Mouse (Mus musculus) R1 (cell line): ENCODE measurements at regions not wholly inside any gene's neighbourhood (a gene's known extent, or its start where the extent isn't known, plus 50 kb on each side); places are given as distances from the start of the nearest gene placed in this dataset.

ENCODE experiments used
- DNase-seq: peaks from one replicate; pipeline ENCODE4 v3.0.0-alpha.2; 2018; ENCODE audit warnings: low read depth, low spot score

DNA sequence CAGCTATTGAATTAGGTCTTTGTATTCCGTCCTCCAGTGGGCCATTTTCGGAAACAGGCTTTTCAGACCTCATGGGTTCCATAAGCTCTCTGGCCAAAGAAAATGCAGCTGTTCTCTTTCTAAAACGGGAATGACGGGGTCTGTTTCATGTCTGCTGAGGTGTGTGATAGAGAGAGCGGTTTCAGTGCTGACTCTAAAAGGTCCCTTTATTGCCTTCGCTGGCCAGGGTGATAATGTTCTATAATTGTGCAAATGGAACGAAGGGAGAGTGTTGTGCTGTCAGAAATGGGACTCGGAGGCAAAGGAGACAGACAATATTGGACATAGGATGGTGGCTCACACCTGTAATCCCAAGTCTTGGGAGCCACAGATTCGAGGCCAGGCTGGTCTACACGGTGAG is 53.5 kb upstream of the Osbpl8 start:
- DNase-seq, result no peak

GRCm38 (mm10) chr10:111108658-111109633 is 55.6 kb upstream of the Osbpl8 start:
- peak; percentile 79 for DNase-seq

DNA sequence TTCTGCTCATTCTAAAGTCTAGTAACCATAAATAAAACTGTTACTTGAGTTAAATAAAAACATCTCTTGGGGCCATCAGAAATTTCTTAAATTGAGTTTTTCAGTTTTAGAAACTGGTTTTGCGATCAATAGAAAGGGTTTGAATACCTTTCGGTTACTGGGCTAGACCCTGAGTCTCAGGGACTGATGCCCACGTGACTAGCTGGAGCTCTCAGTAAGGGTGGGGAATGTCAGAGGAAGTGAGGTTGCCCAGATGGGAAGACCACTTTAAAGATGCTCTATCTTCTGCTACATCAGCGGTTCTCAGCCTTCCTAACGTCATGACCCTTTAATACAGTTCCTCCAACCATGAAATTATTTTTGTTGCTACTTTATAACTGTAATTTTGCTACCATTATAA is 56.7 kb upstream of the Osbpl8 start:
- DNase-seq, result peak; percentile 21

DNA sequence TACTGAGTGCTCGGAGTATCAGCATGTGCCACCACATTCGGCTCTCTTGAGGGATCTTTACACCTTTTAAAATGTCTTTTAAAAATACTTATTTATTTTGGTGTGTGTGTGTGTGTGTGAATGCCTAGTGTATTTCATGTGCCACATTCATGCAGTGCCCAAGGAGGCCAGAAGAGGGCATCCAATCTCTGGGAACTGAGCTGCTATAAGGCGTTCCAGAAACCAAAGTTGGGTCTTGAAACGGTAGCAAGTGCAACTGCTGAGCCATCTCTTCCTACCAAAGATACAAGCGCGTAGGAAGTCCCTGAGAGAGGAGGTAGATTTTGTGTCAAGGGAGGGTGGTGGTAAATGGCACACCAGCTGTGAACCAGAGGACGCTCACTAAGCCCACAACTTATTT is 57.2 kb upstream of the Osbpl8 start:
- peak; percentile 79 for DNase-seq

DNA sequence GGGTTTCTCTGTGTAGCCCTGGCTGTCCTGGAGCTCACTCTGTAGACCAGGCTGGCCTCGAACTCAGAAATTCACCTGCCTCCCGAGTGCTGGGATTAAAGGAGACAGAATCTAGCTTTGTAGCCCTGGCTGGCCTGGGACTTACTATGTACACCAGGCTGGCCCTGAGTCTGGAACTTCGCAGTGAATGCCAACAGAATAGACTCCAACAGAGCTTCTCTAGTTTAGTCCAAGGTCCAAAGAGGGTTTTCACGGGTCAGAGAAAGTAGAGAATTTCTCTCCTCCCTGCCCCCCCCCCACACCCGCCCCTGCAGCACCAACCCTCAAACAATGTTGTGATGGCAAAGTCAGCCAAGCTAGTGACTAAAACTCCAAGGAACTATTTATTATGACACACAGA is 58.1 kb upstream of the Osbpl8 start:
- DNase-seq, result no peak

DNA sequence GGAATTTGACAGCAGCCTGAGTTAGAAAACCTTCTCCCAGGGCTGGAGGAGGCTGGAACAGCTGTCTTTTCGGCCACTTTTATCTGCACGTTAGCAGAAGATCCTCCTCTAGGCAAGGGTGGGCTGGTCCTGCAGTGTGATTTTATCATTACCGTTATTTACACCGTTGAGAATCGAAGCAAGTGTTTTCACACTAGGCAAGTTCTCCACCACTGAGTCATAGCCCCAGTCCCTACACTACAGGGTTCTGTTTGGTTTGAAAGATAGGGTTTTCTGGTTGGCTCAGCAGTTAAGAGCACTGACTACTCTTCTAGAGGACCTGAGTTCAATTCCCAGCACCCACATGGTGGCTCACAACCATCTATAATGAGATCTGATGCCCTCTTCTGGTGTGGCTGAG is 58.9 kb upstream of the Osbpl8 start:
- no peak for DNase-seq

DNA sequence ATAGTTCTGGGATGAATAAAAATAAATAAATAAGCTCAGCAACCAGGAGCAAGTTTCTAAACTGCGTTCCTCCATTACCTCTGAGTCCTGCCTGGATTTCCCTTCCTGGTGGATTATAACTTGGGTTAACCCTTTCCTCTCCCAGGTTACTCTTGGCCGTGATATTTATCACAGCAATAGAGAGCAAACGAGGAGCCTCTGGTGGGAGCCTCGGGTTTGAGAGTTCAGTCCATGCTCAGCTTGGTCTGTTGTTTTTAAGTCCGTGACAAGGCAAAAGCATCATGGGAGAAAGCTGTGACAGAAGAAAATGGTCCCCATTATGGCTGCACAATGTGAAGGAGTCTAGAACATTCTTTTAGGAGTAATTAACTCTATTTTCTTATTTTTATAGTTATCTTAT is 61.0 kb upstream of the Osbpl8 start:
- DNase-seq, result no peak

DNA sequence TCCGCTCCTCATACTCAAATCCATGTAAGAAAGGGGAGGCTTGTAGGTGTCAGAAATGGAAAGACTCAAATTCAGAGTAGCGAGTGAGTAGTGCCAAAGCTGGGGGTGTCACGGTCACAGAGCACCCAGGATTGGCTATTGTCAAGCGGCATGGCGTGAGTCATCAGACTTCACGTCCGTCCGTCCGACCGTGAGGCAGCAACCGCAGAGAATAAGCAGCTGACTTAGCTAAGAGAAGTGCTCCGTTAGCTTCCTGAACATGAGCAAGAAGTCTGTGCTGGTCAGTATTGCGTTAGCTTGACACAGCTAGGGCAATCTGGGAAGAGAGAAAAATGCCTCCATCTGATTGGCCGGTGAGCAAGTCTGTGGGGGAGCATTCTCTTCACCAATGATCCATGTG is 61.5 kb upstream of the Osbpl8 start:
- DNase-seq, result peak; percentile 21

GRCm38 (mm10) chr10:111101901-111102761 is 62.4 kb upstream of the Osbpl8 start:
- no peak for DNase-seq

- peak; percentile 75 for DNase-seq
These were observed 64.6 kb upstream of the Osbpl8 start for GRCm38 (mm10) chr10:111099812-111100464.

DNA sequence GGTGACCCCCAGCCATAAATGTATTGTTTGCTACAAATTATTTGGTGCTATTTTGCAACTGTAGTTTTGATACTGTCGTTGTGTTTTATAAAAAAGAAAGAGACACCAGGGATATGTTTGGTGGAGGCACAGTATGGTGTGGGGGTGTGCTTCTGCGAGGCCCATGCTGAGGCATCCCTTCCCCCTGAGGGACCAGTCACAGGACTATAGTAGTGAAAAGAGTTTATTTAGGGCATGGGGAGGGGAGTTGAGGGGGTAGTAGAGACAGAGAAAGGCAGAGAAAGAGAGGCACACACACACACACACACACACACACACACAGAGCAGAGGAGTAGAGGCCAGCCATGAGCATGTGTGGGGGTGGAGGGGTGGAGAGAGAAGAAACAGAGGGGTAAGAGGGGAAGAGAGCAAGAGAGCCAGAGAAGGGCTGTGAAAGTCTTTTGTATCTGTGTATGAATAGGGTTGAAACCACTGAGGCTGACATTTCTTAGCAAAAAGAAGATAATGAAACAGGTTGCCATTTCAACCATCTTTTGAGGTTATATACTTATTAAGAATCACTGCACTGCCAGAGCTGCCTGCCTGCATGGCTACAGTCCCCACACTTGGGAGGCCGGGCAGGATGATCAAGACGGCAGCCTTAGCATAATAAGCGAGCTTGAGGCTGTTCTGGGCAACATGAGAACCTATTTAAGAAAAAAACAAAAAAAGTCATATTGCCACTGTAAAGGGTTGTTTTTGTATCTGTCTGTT is 65.3 kb upstream of the Osbpl8 start:
- DNase-seq, result no peak

- no peak for DNase-seq
These were observed 67.3 kb upstream of the Osbpl8 start for GRCm38 (mm10) chr10:111097245-111097644.

DNA sequence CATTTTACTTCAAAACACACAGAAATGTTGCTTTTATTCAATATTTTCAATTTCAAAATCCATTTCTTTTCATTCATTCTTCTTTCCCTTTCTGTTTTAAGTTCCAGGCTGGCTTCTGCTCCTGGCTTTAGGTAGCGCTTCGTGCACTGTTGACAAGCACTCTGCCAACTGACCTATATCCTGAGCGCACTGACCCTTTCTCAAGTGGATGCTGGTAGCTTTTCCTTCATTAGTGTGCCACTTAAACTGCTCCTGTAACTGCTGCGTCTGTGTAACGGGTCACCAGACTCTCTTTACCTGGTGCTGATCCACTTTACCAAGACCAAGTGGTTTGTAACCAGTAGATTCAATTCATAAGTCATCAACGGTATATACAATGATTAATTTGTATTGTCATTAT is 67.7 kb upstream of the Osbpl8 start:
- DNase-seq, result no peak

DNA sequence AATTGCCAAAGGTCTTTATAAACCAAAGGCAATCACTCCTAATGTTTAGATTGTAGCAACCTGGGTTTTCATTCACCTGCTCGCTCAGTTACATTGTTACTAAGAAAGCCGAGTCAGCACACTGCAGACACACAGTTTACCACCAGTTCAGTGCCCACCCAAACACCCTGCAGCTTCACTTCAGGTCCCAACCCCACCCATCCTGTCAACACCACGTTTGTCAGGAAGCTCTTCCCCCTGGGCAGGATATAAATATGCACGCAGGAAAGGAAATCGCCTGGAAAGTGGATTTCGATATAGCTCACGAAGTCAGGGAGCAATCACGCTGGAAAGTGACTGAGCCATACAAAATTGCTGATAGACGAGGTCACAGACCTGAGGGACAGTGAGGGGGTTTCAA is 70.1 kb upstream of the Osbpl8 start:
- DNase-seq, result no peak

DNA sequence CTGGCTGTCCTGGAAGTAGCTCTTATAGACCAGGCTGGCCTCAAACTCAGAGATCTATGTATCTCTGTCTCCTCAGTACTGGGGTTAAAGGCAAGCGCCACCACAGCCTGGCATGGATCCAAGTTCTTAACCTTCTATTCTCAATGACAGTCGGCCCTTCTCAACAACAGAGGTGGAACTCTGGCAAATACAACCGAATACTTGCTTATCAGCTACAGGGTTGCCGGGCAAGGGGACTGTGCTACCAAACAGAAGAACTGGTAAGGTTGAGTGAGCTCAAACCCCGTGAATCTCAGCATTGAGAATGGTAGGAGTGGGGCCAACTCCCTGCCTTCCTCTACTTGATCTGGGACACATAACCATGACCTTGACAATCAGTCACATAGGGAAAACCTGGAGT is 75.2 kb upstream of the Osbpl8 start:
- no peak for DNase-seq

- peak; percentile 61 for DNase-seq
These were observed 75.6 kb upstream of the Zdhhc17 start for GRCm38 (mm10) chr10:111085561-111085960.

- no peak for DNase-seq
These were observed 74.4 kb upstream of the Zdhhc17 start for GRCm38 (mm10) chr10:111084267-111084780.

DNA sequence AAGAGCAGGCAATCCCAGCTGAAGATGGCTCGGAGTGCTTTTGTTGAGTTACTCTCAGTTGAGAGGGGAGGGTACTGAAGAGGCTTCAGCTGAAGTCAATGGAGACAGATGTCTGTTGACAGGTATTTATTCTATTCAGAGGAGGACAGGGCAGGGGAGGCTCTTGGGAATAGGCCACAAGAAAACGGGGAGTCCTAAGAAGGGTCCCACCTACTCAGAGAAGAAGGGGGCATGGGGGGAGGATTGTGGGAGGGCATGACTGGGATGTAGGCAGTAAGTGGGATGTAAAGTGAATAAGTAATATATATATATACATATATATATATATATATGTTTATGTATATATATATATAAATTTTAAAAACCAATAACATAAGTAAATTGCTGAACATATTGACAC is 73.9 kb upstream of the Zdhhc17 start:
- no peak for DNase-seq

GRCm38 (mm10) chr10:111083338-111083737 is 73.4 kb upstream of the Zdhhc17 start:
- peak; percentile 22 for DNase-seq

- DNase-seq, result no peak
These were observed 70.4 kb upstream of the Zdhhc17 start for GRCm38 (mm10) chr10:111080322-111080721.

DNA sequence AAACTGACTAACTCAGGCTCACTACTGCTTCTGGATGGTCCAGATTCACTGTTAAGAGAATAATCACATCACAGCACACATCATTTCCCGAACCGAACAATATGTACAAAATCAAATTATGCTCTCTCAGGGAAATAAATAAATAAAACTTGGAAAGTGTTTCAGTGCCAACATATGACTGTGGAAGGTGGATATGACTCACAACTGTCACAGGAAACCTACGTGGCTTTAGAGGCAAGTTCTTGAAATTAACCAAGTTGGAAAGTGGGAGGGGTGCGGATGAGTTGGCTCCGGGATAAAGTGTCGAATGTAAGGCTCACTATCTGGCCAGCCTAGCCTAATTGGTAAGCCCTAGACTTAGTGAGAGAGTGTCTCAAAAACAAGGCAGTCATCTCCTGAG is 69.1 kb upstream of the Zdhhc17 start:
- DNase-seq, result no peak
